Mouse (Mus musculus) forebrain, embryonic 15.5 days (tissue): ENCODE measurements around the gene Ergic2. TPM values are rescaled to one million over a fixed set of nuclear protein-coding genes. Genes with fewer than 3 reads are reported as not detected.

Experiments used
- polyA plus RNA-seq: library from polyadenylated mRNA; unstranded; fragments of >200 nt; fragmentation: Nextera tagmentation; extraction: Ambion mirVana; gene quantifications from 2 replicates; pipeline ENCODE4 v1.2.1, GENCODE M21; 2015

Gene Ergic2
- polyA plus RNA-seq, 1 experiment from 2014 or later = 188 TPM

Other genes starting within 250 kb of the Ergic2 start
- 12.4 and 13.0 TPM in 2 replicates for gene Far2, start 165.1 kb downstream of the Ergic2 start, polyA plus RNA-seq
- 2.6 TPM in 2 replicates for gene Tmtc1, start 232.0 kb upstream of the Ergic2 start, polyA plus RNA-seq